Mouse (Mus musculus) liver, postnatal 0 days (tissue): ENCODE measurements around the gene Pappa.

Experiments used
- CTCF ChIP-seq: sonication (generic); IDR thresholded peaks from 2 replicates; pipeline ENCODE4 v1.5.1; 2016; ENCODE audit warnings: antibody characterized with exemption, low read depth
- EP300 ChIP-seq: IDR thresholded peaks from 2 replicates; pipeline ENCODE4 v1.6.1; 2016; ENCODE audit warnings: antibody characterized with exemption, low read depth, mild to moderate bottlenecking

- TF ChIP-seq EP300 (no peak), CTCF (no peak)
Measured at GRCm38 (mm10) chr4:65086864-65087263, 37.1 kb upstream of the Pappa start.
